Mouse (Mus musculus) embryo, embryonic 11.5 days (tissue): ENCODE results near the gene Myrf.

Experiments used
- DNase-seq: peaks from one replicate; pipeline ENCODE4 v3.0.0-alpha.2; 2012; ENCODE audit warnings: low read depth, low spot score

Gene Myrf

DNA sequence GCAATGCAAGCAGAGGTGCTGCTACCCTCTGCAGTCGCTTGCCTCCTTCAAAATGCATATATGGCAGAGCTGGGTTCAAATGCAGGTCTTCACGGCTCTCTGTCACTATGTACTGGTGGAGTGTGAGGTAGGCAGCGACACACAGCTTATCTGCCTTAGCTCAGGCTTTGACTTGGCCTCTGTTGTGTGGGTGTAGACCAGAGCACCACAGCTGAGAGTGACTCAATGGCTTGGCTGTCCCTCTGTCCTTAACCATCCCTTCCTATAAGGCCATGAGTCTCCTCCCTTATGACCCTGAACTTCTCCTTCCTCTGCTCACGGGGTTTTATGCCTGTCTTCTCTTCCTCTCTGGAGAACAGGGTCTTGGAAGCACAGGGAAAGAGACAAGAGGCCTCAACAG, 29.7 kb downstream of the Myrf start:
- DNase-seq, result no peak

DNA sequence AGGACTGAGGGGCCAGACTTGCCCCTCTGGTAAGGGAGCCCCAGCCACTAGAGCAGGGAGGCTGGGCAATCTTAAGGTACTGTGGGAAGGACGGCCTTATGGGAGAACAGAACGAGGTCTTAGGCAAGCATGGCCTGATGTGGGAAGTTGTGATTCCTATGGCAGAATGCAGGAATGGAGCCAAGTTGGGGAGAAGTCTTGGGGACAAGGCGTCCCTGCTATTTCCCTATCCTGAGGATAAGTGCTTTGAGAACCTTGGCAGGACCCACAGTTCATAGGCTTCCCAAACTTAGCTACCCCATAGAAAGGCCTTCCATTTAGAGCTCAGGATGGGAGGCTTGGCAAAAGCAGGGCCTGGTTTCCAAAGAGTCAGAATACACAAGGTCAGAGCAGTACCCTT, 31.7 kb downstream of the Myrf start:
- DNase-seq, result no peak

DNA sequence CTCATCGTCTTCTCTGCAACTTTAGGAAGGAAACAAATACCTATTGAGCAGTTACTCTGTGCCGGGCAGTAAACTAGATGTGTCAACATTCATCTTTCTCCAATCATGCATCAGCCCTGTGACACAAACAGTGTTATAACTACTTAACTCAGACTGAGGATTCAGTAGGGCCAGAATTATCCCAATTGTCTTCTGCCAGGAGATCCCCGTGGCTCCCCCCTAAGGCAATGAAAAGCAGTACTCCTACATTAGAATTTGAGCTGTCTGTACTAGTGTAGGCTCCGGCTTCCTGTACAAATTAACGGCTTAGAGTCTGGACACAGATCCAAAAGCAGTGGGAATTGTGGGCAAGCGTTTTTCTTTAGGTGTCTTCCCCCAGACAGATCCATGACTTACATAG, 35.5 kb downstream of the Myrf start:
- DNase-seq, result no peak

DNA sequence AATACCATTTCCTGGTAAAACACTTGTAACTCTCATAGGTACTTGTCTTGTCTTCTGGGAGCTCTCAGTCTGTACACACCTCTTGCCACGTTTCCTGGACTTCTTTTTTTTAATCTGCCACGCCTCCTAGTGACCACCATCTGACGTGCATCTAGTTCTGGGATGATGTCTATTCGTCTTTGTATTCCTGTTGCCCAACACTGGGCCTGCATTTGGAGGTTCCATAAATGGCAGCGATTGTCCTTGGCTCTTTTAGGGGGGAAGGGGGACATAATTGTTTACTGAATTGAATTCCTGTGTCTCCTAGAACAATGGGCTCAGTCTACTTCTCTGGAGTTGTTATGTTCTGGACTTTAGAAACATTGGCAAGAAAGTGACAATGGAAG, 35.9 kb downstream of the Myrf start:
- DNase-seq, result no peak

DNA sequence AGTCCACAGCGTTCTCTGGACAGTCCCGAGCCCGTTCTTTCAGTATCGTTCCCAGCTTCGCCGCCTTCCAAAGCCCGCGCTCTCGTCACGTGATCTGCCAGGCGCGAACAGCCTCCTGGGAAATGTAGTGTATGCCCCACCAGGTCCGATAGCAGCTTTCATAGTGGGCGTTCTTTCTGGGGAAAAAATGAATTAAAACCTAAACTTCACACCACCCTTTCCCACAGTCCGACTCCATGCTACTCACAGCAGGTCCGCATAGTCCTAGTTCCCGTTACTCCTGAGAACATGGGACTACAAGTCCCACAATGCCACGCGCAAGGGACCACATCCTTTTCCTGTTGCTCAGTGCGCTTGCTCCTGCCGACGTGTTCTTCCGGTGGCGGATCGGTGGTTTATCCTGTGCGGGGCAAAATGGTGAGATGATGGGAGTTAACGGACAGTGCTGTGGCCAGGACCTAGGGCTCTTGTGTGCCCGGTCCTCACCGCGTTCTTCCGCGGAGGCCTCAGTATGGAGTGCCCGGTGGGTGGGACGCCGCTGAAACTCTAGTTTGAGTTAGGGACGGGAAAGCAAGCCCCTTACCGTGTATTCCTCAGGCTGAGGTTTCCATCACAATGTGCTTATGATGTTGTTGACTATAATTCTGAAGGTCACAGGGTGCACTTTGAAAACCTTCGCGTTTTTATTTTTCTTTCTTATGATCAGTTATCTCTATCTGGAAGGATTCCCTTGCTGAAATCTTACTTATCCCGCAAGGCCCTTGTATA, 36.5 kb downstream of the Myrf start, which contains the start of the genes Tmem258 and Fen1:
Gene Tmem258, plus strand, starts transcription at position 167 of the 768 bp plus-strand sequence.
Gene Fen1, minus strand, starts transcription at position 322 of the 768 bp plus-strand sequence.
- peak; percentile 82 for DNase-seq

DNA sequence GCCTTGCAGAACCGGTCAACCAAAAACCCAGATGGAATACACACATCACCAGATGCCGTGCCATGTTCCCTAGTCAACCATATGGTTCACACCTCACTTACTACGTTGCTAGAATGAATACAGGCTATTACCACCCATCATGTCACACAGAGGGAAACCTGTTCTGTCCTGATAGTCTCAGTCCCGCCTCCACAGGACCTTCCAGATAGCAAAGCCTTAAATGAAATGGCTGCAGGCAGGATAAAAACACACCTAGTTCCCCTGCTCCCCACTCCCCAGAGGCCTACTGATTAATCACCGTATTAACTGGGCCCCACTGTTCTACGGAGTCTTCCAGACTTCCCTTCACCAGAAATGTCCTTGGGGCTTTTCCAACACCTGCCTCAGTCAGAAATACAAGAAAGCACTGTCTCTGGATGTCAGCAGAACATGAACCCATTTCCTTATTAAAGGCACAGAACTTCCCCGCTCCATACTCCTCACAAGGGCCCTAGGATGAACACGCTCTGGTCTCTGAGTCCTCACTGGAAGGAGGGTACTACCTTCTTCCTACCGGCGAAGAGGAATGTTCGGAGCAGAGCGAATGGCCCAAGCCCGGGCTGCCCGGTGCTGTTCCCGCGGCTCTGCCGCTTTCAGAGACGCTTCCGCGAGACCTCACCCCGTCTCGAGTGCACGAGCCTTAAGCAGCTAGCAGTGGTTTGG, 37.3 kb downstream of the Myrf start:
- DNase-seq, result no peak

DNA sequence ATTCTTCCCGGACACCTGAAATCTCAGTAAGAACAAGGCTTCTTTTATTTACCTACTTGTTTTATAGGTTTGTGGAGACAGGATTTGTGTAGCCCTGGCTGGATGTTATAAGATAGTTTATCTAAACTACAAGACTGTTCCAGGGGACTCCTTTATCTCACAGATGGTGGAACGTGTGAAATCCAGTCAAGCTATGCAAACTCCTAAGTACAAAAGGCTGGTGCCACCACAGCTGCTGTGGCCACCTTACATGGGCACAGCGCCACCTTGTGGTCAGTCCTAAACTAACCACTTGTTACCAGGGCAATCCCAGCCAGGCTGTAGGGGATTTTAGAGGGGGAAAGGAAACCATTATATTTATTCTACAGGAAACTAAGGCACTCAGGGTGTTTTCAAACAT, 41.8 kb downstream of the Myrf start:
- DNase-seq, result peak; percentile 72

DNA sequence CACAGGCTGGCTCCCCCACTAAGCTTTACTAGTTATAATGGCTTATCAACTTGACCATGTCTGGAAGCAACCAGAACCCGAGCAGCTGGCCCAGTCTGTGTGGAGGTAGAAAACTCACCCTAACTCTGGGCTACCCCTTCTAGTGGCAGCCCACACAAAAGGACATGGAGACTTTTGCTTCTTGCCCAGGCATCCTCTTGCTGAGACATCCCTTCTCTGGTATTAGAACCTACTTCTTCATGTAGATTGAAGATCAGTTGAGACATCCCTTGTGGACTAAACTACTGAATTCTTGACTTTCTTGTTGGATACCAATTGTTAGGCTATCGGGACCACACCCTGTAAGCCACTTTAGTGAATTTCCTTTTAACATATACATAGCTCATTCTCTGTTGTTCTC, 42.3 kb downstream of the Myrf start:
- no peak for DNase-seq

DNA sequence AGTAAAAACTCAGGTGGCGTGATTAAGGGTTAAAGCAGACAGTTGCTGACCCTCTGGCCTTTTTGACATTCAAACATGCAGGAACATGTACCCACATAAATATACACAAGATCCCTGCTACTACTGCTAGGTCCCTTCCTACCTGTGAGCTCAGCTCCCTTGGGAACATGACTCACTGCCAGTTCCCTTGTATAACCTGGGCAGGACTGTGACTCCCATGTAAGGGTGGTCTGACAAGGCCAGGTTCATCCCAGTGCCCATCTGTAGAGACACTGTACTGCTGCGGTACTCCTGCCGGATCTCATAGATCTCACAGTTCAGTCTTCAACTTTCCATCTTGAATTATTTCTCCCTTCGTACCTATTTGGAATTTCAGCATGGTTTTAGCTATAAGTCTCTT, 43.4 kb downstream of the Myrf start:
- DNase-seq, result no peak

DNA sequence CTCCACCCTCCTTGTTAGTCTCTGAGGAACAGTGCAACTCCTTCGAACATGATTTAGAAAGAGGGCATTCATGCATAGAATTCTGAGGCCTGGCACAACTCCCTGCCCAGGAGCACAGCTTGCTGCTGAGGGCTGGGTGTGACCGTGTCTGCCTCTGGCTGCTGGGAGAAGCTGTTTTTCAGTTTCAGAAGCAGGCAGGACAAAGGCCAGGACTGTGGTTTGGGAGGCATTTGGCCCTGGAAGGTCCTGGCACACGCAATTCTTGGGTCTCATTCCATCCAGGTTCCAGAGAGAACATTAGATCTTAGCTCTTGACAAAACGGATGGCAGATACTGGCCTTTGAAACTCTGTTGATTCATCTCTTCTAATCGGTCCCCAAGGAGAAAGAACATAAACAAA, 45.3 kb downstream of the Myrf start:
- no peak for DNase-seq

DNA sequence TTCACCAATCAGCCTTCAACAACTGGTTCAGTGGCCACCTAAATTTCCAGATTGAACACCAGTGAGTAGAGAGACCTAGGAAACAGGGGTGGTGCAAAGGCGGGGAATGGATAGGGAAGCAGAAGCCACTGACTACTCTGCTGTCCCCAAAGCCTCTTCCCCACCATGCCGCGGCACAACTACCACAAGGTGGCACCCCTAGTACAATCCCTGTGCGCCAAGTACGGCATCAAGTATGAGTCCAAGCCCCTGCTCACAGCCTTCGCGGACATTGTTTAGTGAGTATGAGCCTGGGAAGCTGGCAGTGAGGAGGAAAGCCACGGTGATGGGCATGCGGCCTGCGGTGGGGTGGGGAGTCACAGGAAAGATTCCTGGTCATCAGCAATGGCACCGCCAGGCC, 46.2 kb downstream of the Myrf start:
- DNase-seq, result no peak

DNA sequence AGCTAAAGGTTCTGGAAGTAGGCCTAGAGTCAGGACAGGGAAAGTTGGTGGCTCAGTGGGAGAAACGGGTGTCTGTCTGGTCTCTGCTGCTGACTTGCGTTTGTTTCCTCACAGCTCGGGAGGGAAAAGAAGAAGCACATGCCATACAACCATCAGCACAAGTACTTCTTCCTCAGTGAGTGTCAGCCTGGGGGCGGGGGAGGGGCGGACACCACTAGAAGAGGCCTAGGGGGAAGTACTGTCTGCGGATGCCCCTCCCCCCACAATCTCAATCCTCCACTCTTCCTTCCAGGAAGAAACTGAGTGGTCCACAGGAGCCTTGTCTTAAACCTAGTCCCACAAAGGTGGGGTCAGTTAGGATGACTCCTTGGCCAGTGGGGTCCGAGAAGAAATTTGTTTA, 49.2 kb downstream of the Myrf start:
- no peak for DNase-seq

DNA sequence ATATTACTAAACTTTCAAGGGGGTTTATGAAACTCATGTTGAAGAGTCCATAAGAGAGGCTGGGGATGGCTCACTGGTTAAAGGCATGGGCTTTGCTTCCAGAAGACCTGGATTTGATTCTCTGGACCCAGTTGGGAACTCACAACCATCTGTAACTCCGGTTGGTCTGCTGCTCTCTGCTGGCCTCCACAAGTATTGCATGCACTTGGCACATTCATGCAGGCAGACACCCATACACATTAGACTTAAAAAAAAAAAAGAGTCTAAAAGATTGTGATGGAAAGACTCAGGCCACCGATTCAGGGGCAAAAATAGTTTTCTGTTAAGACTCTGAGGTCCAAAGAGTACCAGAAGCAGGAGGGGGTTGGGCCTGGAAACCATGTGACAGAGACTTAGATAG, 49.8 kb downstream of the Myrf start:
- peak; percentile 52 for DNase-seq

DNA sequence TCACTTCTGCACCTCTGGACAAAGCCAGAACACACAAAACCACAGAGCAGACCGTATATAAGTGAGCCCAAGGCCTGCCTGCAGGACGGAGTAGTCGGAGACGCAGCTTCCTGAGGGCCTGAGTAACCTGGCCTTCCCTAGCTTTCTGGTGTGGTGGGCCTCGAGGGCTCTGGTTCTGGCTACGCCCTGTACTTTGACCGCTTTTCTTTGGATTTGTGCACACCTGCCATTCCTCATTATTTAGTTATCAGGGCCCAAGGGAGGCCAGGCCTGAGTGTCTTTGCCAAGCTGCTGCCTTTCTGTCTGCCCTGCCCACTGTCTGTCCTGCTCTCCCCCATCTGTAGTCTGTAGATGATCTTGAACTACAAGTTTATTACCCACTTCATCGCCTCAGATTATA, 50.6 kb downstream of the Myrf start:
- no peak for DNase-seq

DNA sequence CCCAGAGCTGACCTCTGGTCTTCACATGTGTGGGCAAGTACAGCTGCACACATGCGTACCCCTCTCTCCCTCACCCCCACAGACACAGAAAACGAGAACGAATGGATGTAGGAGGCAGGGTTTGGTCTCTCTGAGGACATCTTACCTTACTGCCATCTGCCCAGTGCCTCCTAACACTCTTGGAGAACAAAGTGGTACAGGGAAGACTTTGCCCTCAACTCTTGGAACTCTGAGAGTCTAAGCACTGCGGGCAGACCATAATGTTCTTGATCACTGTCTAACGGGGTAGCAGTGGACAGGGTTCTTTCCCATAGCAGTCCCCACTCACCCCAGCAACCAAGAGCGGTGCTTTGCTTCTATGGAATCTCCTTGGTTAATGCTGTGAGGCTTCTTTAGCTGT, 51.5 kb downstream of the Myrf start:
- no peak for DNase-seq

DNA sequence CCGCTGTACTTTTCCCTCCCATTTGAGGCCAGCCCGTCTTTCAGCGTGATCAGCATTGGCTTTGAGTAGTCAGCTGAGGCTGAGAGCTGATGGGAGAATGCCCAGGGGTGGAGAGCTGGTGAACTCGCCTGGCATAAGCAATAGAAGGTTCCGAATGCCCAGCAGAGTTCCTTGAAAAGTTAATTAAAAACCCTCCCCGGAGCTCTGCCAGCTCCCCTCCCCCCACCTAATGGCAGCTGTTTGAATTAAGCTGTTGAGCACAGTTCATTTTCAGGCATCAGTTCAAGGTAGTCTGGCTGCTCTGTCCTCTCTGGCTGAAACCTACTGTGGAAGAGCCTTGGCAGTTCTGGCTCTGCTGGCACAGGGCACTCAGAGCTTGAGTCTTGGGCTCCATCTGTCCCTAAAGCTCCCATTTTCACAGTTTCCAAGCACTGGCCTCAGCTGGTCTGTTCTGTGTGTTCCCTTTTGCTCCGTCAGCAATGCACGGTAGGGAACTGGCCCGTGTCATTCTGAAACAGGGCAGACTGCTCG, 52.2 kb downstream of the Myrf start:
- no peak for DNase-seq

DNA sequence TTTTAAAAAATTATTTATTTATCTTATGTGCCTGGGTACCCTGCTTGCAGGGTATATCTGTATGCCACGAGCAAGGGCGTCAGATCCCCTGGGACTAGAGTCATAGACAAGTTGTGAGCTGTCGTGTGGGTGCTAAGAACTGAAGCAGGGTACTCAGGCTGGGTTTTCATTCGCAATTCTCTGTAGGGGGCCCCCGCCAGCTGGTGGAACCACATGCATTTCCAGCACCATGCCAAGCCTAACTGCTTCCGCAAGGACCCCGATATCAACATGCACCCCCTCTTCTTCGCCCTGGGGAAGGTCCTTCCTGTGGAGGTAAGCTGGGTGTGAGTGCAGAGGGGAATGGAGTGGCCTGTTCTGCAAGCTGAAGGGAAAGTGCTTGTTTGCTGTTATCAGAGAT, 54.0 kb downstream of the Myrf start:
- DNase-seq, result no peak

DNA sequence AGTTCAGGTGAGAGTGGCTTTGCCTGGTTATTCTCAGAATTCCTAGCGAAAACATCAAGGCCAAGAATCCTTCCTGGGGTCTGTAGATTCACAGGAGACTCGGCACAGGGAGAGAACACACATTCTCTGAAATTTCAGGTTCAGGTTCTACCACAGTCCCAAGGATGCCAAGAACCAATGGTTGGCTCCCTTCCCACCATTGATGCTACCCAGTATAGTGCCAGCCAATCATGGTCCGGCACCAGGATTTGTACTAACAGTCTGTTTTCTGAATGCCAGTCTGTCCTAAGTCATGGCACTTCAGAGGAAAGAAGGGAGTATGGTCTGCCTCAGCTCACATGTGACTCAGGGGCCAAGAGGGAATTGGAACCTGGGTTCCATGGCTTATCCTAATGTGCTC, 54.7 kb downstream of the Myrf start:
- DNase-seq, result no peak

DNA sequence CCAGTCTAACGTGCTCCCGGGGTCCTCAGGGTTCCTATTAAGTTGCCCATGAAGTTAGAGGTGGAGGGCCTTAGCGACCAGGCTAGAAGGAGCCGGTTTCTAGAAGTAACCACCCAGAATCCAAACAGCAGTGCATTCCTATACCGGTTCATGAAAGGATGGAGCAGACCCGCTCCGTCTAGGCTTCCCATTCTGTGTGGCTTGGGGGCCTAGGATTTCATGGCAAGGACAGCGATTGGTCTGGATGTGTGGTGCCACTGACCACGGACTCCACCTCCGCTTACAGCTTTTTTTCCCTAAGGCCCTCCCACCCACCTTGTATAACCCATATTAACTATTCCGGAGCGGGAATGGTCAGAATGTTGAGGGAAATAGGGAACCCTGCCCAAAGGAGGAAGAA, 56.5 kb downstream of the Myrf start:
- no peak for DNase-seq

DNA sequence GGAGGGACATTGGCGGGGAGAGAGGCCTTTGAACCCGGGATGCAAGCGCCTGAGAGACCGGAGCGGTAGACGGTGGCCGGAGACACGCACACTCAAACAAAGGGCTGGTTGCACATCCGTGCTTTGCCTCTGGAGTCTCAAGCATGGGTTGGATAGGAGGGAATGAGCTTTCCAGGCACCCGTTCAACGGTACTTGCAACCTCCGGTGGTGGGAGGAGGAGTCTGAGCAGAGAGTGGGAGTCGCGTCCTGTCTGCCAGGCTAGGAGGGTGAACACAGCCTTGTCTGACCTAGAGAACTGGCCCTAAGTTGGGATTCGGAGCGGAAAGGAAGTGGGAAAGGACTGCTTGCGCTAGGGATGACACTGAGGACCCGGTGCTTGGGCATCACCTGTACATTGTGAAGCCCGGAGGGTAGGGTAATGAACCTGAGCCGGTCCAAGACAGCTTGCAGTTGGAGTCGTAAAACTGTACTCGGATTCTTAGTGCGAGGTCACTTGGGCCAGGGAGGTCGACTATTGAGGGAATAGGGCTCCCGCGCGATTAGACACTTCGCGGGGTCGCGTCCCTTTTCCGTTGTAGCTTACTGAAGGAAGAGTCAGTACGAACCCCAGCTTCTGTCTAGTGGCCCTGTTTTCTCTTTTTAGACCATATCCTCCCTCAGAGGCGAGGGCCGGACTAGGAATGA, 57.1 kb downstream of the Myrf start:
- DNase-seq, result peak; percentile 55

DNA sequence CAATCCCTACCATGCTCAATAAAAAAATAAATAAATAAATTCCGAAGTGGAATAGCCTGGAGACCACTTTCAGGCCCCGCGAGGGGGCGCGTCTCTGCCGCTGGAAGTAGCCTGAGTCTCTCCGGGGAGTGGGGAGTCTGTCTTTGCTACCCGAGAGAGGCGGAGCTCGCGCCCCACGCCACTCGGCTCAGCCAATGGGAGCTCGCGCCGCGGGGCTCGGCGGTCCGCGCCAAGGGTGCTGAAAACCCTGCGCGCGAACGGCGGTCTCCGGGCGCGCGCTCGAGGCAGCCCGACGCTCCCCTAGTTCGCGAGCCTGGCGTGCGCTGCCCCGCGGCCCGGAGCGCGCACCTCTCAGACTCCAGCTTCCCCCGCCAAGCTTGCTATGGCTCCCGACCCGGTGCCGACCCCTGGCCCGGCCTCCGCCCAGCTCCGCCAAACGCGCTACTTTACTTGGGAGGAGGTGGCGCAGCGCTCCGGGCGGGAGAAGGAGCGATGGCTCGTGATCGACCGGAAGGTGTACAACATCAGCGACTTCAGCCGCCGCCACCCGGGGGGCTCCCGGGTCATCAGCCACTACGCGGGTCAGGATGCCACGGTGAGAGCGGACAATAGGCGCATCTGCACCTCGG, 57.8 kb downstream of the Myrf start, which contains the start of gene Fads1:
Gene Fads1, plus strand, starts transcription at position 219 of the 629 bp plus-strand sequence.
- DNase-seq, result peak; percentile 93

DNA sequence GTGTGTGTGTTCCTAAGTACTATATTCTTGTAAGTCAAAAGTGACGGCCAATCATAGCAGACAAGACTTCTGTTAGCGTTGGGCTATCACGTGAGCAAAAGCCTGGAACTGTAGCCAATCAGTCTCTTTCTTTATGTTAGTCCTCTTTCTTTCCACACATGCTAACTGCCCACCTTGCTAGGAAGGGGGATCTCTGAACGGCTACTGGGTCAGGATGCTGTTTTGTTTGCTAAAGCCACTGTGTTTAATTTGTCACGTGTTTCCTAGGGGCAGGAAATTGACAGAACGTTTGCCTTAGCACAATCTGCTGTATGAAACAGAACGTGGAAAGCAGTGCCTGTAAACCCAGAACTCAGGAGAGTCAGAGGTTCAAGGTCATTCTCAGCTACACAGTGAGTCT, 58.4 kb downstream of the Myrf start:
- DNase-seq, result no peak
